Mouse (Mus musculus) small intestine, adult 2 months (tissue): Measurements from ENCODE around the gene Trmt44.

ENCODE experiments used
- CTCF ChIP-seq: fragments of 200-500 bp; IDR thresholded peaks from 2 replicates; pipeline ENCODE4 v1.5.1; 2012; ENCODE audit warnings: low read depth, mild to moderate bottlenecking, control low read depth, inconsistent platforms, low read length, moderate library complexity, mixed read lengths; ENCODE audit not compliant: insufficient replicate concordance, insufficient read length; ENCODE audit errors: extremely low read depth
- POLR2A ChIP-seq: fragments of 200-500 bp; IDR thresholded peaks from 2 replicates; pipeline ENCODE4 v1.6.1; 2012; ENCODE audit warnings: low read depth, mild to moderate bottlenecking, control low read depth, inconsistent platforms, low read length, moderate library complexity

DNA sequence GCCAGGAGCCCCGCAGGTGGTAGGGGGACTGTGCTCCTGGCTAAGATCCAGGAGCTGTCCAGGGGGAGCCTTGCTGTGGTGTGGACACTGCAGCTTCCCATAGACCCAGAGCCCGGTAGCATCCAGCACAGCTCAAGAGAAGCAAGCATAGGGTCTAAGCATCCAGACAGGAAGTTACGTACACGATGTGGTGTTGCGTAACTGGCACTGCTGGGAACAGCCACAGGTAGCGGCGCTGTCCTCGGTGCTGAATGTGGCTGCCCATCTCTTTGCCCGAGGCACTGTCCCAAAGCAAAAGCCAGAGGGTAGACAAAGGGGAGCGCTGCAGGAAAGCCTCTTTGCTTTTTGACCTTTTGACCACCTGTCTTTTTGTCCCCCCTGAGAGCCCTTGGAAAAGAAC, 43.3 kb downstream of the Trmt44 start:
- TF ChIP-seq POLR2A (no peak), CTCF (no peak)
